In genomic region chr4:43020876-43021275, GRCm38 (mm10) we compare ENCODE assay signal across 9 mouse cellular contexts.
"Had no signal": no experiment of that assay in that cellular context is flagged by ENCODE, and none has a peak within 500 bp of the region (broad histone marks: within the 10 kb centered on the region; RNA-seq: fewer than 3 reads in every experiment).

No protein-coding gene starts in this region.

- H3K4me3 ChIP-seq: liver, embryonic 13.5 days had no signal

- H3K9me3 ChIP-seq: liver, embryonic 13.5 days had no signal

- H3K9ac ChIP-seq: liver, embryonic 13.5 days had no signal

- H3K27ac ChIP-seq: macrophage had no signal

- H3K27me3 ChIP-seq: liver, embryonic 13.5 days had no signal

- H3K4me2 ChIP-seq: liver, embryonic 13.5 days had no signal

- DNase-seq: kidney, adult 9 months; kidney, postnatal 14 days; kidney, postnatal 4 days; liver, embryonic 13.5 days; lung, adult 2 months; midbrain, embryonic 14.5 days; thymus, adult 18-20 months; thymus, postnatal 36 days had no signal
